Comparison of ENCODE assay signal across 31 mouse cellular contexts in the genomic region with DNA sequence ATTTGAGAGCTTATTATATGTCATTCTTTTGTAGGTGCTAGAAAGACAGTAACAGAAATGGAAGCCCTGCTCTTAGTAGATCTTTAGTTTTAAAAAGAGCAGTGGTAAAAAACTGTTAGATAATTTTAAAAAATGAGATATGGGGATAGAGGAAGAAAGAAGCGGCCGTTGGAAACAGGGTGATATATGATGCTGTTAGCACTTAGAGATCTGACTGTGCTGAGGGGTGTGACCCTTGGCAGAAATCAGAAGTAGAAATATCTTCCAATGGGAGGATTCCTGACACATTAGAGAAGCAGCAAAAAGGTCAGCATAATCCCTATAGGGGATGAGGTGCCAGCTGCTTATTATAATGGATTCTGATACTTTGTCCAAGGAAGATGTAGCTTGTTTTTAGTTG.
"Had no signal": no experiment of that assay in that cellular context is flagged by ENCODE, and none has a peak within 500 bp of the region (broad histone marks: within the 10 kb centered on the region; RNA-seq: fewer than 3 reads in every experiment).

No protein-coding gene starts in this region.

- H3K4me3 ChIP-seq: limb, embryonic 10.5 days; limb, embryonic 12.5 days; limb, embryonic 13.5 days; limb, embryonic 15.5 days; liver, embryonic 12.5 days; liver, embryonic 13.5 days; liver, embryonic 15.5 days; lung, embryonic 15.5 days; megakaryocyte, embryonic 14.5 days; midbrain, embryonic 10.5 days; midbrain, embryonic 12.5 days; midbrain, embryonic 13.5 days; midbrain, embryonic 15.5 days; myocyte; neural tube, embryonic 12.5 days had no signal

- DNase-seq: left cerebral cortex, postnatal 4 days; liver; liver, embryonic 13.5 days; liver, postnatal 0 days; lung, adult 18-20 months; lung, adult 2 months; lung, embryonic 14.5 days; lung, postnatal 10 days; lung, postnatal 14 days; lung, postnatal 36 days; lung, postnatal 4 days; midbrain, embryonic 14.5 days had no signal

- H3K4me1 ChIP-seq: limb, embryonic 10.5 days; limb, embryonic 12.5 days; limb, embryonic 13.5 days; limb, embryonic 15.5 days; liver, embryonic 12.5 days; liver, embryonic 13.5 days; liver, embryonic 15.5 days; lung, embryonic 15.5 days; midbrain, embryonic 10.5 days; midbrain, embryonic 12.5 days; midbrain, embryonic 13.5 days; midbrain, embryonic 15.5 days; neural tube, embryonic 12.5 days had no signal

- H3K36me3 ChIP-seq: limb, embryonic 10.5 days; limb, embryonic 12.5 days; limb, embryonic 13.5 days; limb, embryonic 15.5 days; liver, embryonic 12.5 days; liver, embryonic 13.5 days; liver, embryonic 15.5 days; lung, embryonic 15.5 days; midbrain, embryonic 10.5 days; neural tube, embryonic 12.5 days had no signal

- H3K27me3 ChIP-seq: limb, embryonic 12.5 days; limb, embryonic 13.5 days; limb, embryonic 15.5 days; liver, embryonic 12.5 days; liver, embryonic 13.5 days; liver, embryonic 15.5 days; lung, embryonic 15.5 days; megakaryocyte, embryonic 14.5 days; midbrain, embryonic 12.5 days; midbrain, embryonic 13.5 days; midbrain, embryonic 15.5 days; neural tube, embryonic 12.5 days had no signal

- H3K4me2 ChIP-seq: limb, embryonic 12.5 days; limb, embryonic 13.5 days; limb, embryonic 15.5 days; liver, embryonic 11.5 days; liver, embryonic 12.5 days; liver, embryonic 13.5 days; liver, embryonic 15.5 days; lung, embryonic 14.5 days; lung, embryonic 15.5 days; midbrain, embryonic 11.5 days; midbrain, embryonic 12.5 days; midbrain, embryonic 13.5 days; midbrain, embryonic 15.5 days; neural tube, embryonic 12.5 days had no signal

- H3K27ac ChIP-seq: limb, embryonic 10.5 days; limb, embryonic 12.5 days; limb, embryonic 13.5 days; limb, embryonic 15.5 days; liver, embryonic 12.5 days; liver, embryonic 13.5 days; liver, embryonic 14.5 days; liver, embryonic 15.5 days; lung, embryonic 15.5 days; macrophage; midbrain, embryonic 10.5 days; midbrain, embryonic 12.5 days; midbrain, embryonic 13.5 days; midbrain, embryonic 15.5 days; neural tube, embryonic 12.5 days had no signal

- H3K9ac ChIP-seq: limb, embryonic 12.5 days; limb, embryonic 13.5 days; limb, embryonic 15.5 days; liver, embryonic 12.5 days; liver, embryonic 13.5 days; liver, embryonic 14.5 days; liver, embryonic 15.5 days; liver, postnatal 0 days; lung, embryonic 14.5 days; lung, embryonic 15.5 days; midbrain, embryonic 12.5 days; midbrain, embryonic 13.5 days; midbrain, embryonic 15.5 days; neural tube, embryonic 12.5 days had no signal

- H3K9me3 ChIP-seq: limb, embryonic 10.5 days; limb, embryonic 12.5 days; limb, embryonic 13.5 days; limb, embryonic 15.5 days; liver, embryonic 12.5 days; liver, embryonic 13.5 days; liver, embryonic 15.5 days; lung, embryonic 15.5 days; megakaryocyte, embryonic 14.5 days; midbrain, embryonic 10.5 days; midbrain, embryonic 12.5 days; midbrain, embryonic 13.5 days; midbrain, embryonic 15.5 days; neural tube, embryonic 12.5 days had no signal

- ATAC-seq: liver, embryonic 12.5 days; liver, postnatal 0 days; lung, postnatal 0 days; midbrain, embryonic 13.5 days; midbrain, embryonic 15.5 days had no signal
